Mouse (Mus musculus) gastrocnemius, postnatal 25 days (tissue): ENCODE measurements around the gene R3hcc1l. TPM values are rescaled to one million over a fixed set of nuclear protein-coding genes. Genes with fewer than 3 reads are reported as not detected.

ENCODE experiments used
- DNase-seq: peaks from one replicate; pipeline ENCODE4 v3.0.0; 2022
- long read RNA-seq, 2 experiments: library from polyadenylated mRNA; stranded (forward); transcript quantifications; one replicate each; pipeline ENCODE4 v2.0.0; 2021
- total RNA-seq, 2 experiments: library from RNA; stranded (reverse); gene quantifications; 1 replicate in 1 of 2; 2 replicates in 1 of 2; pipeline ENCODE4 v1.2.3; 2021

The R3hcc1l gene
- 1 to 10 TPM; 8.5 to 9.6 TPM for total RNA-seq
- long read RNA-seq, experiment 1, full-length matches to known transcripts, result 2 of 5 reads
- long read RNA-seq, experiment 1, partial matches to known transcripts, result 0 of 5 reads
- long read RNA-seq, experiment 1, other reads (novel, unspliced or antisense), result 3 of 5 reads
- long read RNA-seq, experiment 2, full-length matches to known transcripts, result 4 of 7 reads
- long read RNA-seq, experiment 2, partial matches to known transcripts, result 1 of 7 reads
- long read RNA-seq, experiment 2, other reads (novel, unspliced or antisense), result 2 of 7 reads

DNA sequence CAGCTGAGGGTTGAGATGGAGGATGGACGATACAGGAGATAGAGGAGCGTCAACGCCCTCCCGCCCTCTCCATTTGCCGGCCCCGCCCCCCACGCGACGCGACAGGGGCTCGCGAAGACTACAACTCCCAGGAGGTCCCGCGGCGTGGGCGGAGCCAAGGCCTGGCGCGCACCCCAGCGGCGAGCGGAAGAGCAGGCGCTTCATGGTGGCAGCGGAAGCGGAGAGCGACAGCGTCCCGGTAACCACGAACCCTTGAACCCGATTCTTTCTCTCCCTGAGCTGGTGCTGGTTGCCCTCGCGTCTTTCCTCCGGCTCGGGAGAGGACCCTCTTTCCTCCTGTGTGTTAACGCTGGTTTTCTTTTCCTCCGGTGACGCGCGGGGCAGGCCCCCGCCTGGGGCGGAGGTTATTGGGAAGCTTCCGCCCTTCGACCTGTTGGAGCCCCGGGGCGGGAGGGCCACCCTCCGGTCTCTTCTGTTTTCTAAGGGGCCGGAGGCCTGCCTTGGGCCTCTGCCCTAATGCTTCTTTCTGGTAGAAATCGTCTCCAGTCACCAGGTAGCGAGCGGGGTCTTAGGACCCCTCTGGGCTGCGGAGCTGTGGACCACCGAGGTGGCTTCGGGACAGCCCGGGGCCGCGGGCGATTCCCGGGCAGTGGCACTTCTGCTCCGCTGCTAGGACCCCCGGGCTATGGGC lies at the start of gene R3hcc1l:
Gene R3hcc1l, plus strand, starts transcription at position 140 of the 691 bp plus-strand sequence.
- DNase-seq, result peak; percentile 96

DNA sequence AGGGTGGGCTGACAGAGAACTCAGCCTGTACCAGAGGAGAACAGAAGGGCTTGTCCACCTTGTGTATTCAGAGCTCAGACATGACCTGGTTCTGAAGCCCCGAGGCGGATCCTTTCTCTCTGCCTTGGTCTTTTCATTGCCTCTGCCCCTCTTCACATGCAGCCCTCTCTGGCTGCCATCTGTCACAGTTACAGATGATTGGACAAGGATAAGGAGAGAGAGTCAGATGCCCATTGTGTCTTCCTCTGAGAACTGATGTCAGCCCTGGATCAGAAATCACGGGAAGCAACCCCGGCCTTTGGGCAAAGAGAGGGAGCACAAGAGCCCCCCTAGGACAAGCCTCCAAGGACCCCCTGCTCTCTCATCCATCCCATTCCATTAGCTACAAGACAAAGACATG lies 47.0 kb upstream of the R3hcc1l start:
- DNase-seq, result no peak

DNA sequence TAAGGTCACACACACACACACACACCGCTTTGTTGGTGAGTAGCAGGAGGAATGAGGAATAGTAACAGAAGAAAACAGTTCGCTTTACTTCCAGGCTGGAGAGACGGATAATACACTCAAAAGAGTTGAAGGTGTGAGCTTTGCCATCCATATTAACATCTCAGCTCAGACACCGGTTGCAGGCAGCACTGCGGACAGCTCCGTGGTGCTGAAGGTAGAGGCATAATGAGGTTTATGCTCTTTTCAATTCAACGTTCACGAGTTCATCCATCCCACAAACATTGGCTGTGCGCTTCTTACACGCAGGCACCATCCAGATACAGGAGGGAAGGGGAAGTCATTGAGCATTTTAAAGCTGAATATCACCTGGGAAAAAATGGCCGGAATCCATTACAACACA lies 45.7 kb upstream of the R3hcc1l start:
- DNase-seq, result no peak

DNA sequence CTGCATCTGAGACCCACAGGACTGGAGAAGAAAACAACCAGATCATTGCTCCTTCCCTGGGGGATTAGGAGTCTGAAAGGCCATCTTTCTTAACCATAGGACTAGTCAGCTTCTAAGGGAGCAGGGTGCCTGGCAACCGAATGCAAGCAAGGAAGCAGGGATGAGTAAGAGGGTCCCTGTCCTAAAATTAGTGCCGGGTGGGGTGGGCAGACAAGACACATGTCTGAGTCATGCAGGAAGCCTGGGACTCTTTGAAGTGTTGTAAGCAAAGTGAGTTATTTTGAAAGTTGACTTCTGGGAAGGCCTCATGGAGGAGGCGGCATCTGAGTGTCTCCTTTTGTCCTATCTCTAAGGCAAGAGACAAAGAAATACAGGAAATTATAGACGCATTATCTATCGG lies 40.8 kb upstream of the R3hcc1l start:
- no peak for DNase-seq

DNA sequence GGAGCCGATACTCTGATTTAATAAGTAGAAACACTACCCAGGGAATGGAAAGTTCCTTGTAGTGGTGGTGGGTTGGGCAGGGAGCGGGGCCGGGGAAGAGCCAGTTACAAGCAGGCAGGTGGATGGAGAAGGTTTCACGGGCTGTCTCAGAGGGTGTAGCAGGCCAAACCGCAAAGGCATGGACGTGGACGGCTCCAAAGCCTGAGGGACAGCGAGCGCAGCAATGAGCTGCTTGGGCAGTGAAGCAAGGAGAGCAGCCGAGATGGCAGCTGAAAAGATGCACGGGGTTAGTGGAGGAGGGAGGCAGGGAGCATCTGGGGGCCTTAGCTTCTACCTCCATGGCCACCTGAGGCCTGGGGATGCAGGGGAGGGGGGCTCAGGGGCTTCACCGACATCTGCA lies 40.3 kb upstream of the R3hcc1l start:
- no peak for DNase-seq

DNA sequence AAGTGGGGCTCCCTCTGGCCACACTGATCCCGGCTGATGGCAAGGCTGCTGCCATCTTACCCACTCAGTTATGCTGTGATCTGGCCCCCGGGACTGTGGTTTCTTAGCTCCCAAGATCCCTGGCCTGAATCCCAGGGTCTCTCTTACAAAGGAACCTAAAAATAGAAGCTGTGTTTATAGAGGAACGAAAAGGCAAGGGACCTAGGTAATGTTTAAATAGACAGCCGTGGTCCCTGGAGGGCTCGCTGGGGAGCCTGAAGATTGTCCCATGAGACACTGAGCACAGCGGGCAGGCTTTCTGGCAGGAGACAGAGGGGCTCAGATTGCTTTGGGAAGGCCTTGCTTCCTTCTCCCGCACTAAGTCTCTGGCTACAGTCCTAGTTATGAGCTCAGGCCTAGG lies 33.1 kb upstream of the R3hcc1l start:
- no peak for DNase-seq

DNA sequence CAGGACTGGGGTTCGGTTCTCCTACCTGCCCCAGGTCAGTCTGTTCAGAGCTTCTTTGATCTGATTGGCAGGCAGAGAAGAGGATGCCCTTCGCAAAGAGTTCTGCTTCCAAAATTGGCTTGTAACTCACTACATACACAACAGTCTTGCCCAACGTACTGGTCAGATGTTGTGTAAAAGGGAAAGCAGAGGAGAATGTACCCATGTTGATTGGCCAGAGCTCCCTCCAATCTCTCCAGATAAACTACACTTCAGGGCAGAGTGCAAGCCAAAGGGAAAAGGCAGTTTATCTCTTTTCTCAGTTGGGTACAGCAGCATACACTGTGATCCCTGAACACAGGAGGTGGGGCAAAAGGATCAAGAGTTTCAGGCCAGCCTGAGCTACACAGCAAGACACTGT lies 31.3 kb upstream of the R3hcc1l start:
- DNase-seq, result no peak

DNA sequence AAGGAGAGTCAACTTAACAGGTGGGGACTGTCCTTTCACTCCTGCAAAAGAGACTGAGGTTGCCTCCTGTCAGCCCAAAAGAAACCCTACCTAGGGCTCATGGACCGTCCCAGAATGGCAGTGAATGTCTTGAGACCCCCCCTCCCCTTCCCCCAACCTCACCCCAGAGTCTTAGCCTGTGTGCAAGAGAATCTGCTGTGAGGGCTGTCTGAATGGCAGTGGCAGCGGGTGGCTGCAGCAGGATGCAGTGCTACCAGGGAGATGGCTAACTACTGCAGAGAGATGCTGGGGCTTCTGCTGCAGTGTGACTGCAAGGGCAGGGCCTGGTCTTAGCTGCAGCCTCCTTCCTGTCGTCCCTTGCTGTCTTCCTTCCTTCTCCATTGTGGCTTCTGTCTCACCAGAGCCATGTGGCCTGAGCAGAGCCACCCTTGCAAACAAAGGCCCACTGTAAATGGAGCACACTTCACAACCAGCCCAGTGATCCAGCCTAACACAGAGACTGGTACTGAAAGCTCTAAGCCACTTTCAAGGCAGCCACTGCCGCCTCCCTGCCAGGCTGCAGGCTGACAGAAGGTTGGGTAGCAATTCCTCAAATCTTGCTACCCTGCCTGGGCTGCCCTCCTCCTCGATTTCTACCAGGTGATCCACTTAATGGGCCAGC lies 25.2 kb upstream of the R3hcc1l start:
- no peak for DNase-seq

DNA sequence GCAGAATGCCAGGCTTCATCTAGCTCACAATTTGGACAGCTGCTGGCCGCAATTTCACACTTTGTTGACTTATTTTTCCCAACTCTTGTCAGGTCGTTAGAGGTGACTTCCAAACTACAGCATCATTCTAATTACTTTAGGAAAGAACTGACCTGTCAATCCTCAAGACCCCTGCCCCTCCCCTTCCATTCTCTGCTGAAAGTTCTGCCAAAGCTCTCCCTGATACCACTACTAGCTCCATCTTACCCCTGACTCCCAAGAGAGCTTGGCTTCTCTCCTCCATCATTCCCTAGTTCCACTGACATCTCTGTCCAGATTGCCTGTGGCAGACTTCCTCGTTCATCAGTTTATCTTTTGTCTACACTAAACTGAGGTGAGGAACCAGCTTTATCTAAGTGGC lies 14.4 kb upstream of the R3hcc1l start:
- DNase-seq, result no peak

DNA sequence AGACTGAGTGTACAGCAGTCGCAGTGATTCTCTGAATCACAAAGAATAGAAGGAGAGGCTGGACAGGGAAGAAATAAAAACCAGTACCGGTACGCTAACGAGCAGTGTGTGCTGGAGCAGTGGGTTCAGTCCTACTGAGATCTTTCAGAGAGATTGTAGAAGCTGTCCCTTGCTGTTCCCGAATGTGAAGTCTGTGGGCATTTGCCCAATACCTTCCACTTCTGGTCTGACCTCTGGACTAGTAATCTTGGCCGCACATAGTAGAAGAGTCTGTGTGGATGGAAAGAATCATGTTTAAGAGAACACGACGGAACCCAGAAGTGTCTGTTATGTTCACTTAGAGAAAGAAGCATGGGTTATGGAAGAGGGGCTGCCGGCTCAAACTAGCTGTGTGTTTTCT lies 8.9 kb upstream of the R3hcc1l start:
- no peak for DNase-seq

DNA sequence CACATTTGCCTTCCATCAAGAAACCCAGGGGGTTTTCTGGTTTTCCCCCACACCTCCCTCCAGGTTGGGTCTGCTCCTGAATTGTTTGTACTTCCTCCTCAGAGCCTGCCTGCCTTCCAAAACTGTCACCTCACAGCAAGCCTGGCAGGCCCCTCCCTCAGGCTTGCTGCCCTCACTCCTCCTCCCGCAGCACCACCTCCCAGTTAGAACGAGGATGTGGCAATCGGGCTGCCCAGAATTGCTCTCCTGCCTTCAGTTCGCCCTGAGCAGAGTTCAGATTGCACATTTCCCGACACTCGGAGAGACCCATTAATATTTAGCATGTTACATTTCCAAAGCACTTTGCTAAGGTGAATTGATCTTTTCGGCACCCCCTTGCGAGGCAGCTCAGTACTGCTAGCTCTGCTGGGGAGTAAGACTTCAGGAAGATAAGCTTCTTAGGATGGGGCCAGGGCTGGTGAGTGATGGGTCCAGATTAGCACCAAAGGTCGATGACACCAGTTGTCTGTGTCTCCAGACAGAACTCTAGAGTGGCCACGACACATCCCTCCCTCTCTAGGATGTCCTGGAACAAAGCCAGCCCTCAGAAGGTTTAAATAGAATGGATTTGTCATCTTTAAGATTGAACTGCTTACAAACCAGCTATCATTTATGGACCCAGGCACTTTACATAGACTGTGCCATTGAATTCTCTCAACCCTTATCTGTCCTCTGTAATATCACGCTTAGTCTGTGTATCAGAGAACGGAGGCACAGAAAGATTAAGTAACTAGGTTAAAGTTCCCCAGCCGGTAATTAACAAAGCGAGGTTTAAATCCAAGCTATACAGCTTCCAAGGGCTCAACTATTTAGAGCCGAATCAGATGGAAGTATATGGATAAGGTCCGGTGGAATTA lies 8.0 kb upstream of the R3hcc1l start:
- no peak for DNase-seq

DNA sequence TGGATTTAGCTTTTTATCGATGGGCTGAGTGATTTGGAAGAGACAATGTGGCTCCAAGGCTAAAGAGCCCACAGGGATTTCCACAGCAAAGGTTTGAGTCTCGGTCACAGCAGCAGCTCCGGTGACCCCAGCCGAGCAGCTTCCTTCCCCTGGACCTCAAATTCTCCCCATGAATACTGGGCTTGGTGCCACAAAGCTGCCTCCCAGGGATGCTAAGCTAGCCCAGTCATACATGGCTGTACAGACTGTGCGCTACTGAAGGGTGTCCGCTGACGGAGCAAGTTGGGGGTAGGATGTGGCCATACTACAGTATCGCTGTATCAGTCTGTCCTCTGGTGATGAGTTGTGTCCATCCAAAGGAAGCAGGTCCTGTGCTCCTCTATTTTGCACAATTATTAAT lies 2.9 kb upstream of the R3hcc1l start:
- DNase-seq, result no peak

DNA sequence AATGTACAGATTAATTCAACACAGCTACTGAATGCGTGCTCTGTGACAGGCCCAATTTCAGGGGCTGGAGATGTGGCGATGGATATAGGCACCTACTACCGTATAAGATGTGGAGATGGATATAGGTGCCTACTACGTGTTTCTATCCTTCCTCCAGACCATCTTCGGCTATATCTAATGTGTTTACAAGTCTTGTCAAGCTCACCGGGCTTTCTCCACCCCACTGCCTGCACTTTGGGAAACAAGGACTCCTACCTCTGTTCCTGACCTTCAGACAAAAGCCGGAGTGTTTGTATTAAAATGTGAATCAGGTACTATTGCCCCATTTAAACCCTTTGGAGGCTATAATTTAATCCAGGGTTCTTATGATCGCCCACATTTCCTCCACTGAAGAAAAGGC lies 2.4 kb upstream of the R3hcc1l start:
- DNase-seq, result no peak

DNA sequence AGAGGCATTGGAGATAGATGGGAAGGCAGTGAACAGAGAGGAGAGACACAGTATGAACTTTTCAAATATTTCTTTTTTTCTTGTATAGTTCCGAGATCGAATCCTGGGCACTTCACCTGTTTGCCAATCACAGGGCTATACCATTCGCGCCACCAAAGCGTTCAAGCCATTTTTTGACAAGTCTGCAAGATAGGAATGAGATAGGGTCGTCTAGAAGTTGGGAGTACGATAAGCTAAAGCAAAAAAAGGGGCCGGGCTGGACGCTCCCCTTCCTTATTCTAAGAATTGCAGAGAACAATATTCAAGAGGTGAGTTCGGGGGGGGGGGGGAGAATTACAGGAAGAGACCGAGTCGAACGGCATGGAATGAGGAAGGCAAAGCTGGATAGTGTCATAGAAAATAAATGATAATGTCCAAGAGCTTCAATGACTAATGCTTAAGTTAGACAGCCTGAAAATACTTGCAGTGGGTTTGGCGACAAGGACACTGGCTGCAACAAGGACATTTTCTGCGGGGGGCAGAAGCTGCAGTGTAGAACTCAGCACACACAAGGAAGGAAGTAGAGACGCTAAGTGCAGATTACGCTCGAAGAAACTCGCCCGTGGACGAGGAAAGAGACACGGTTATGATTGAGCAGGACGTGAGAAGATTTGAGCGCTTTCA lies 471 bp upstream of the R3hcc1l start:
- DNase-seq, result no peak

DNA sequence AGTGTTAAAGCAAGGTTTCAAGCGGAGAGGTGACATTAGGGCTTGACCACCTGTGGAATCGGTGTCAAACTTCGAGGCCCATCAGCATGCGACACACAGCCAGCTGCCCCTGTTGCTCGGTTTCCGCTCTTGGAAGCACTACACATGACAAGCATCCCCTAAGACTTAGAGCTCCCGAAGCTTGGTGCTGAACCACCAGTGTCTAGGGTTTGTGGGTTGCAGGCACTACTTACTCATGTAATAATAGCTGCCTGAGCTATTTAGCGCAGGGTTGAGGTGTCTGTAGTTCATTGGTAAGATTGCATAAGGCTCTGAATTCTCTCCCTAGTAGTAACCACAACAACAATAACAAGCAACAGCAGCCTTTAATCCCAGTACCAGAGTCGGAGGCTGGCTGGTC lies 1.2 kb downstream of the R3hcc1l start:
- DNase-seq, result no peak

DNA sequence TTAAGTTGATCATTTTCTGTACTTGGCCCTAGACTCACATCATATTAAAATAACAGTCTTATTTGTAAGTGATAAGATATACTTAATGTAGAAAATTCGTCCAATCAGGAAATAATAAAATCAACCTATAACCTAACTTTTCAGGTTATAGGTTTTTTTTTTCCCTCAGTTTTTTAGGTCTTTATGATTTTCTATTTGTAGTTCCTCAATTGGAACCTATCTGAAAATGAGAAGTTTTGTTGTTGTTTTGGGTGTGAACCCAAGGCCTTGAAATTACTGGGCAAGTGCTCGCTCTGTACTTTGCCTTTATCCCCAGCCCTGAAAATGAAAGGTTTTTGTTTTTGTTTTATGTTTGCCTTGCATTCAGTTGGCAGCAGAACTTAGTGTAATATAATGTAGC lies 6.1 kb downstream of the R3hcc1l start:
- no peak for DNase-seq

DNA sequence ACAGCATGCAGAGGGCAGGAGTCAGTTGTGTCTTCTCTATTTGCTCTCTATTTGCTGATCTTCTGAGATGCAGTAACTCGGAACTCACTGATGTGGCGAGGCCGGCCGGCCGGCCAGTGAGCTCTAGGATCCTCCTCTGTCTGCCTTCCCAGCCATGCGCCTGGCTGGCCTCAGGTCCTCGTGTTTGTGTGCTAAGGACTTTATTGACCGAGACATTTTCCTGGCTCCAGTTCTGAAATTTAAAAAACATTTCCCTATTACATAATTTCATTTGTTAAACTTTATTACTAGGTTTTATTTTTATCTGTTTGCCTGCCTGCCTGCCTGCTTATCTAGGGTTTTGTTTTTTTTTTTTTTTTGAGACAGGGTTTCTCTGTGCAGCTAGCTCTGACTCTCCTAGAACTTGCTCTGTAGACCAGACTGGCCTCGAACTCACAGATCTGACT lies 11.5 kb downstream of the R3hcc1l start:
- peak; percentile 30 for DNase-seq

DNA sequence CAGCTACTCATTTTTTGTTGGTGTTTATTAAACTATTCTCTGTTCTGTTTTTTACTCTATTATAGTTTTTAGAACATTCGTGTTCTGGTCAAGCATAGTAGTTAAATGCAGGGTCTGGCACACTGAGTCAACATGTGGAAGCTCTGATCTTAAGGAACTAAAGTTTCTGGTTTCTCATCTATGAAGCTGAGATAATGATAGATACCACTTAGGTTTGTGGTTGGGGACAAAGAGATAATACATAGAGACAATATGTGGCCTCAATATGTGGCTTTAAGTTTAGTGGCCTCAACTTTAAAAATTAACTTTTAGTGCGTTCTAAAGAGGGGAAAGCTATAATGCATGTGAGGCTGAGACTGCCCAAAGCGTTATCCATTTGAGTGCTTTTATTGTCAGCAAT lies 15.9 kb downstream of the R3hcc1l start:
- DNase-seq, result no peak

DNA sequence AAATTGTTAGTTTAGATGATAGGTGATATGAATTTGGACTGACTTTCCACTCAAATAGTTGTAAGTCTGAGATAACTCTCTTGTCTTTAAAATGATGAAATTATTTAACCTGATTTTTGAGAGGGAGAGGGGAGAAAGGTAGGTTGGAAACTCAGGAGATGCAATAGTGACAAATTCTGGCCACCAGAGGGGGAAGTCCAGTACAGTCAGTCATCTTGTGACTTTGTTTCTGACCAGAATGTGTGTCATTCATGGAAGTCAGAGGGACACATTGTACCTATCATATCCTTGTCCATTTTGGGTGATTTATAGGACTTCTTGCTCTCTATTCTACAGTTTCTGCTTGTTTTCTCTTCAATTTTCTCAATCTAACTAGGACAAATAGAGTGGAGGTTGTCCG lies 19.0 kb downstream of the R3hcc1l start:
- DNase-seq, result no peak

DNA sequence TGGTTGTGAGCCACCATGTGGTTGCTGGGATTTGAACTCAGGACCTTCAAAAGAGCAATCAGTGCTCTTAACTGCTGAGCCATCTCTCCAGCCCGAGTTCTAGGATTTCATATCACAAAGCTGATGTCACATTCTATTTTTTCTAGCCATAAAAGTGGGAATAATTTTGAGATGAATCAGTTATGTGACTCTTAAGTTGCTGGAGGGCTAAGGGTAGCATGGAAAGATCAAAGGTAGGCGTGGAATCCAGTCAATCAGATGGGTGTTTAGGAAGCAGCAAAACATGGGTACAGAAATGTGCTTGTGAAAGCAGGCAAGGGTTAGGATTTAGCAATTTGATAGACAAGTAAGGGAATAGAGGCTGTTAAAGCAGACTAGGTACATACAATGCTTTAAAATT lies 20.4 kb downstream of the R3hcc1l start:
- DNase-seq, result no peak

DNA sequence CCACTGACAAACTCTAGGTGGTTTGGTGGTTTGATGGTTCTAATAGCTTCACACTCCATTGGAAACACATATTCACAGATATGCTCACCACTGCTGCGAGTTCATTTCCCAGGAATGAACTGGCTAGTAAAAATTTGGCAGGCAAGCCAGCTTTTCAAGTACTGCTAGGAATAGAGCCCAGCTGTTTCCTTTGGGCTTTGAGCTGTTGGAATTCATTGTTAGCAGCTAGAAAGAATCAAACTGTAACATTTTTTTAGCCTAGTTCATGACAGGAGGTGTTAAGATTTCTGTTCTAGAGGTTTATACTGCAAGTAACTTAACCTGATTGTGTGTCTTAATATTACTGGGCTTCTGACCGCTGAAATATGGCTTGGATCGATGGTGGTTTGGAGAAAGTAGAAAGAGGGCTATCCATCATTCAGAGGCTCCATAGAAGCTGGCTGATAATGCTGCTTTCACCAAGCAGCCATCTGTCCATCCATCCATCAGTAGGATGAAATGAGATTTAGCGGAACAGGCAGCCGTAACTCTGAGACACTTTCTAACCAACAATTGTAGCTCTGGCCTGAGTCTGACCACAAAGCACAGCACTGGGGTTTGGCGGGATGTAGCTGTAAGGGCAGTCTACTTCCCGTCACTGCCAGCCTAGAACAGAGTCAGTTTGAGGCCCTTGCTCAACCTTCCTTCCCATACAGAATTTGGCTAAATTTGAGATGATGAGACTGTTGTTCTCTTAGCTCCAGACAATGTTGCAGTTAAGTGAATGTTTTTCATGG lies 21.0 kb downstream of the R3hcc1l start:
- DNase-seq, result peak; percentile 21
